Mouse (Mus musculus): ENCODE data around the gene St6galnac3. TPM values are rescaled to one million over a fixed set of nuclear protein-coding genes. Genes with fewer than 3 reads are reported as not detected.
"Not testable (repeated sequence)": the region's sequence is repeated elsewhere in the genome, so short reads cannot be mapped to it uniquely, and the experiment has no call there.

St6galnac3 gene
- 10 to 100 TPM; 23.7 to 38.8 (median 30.1) TPM for total RNA-seq (2022)

DNA sequence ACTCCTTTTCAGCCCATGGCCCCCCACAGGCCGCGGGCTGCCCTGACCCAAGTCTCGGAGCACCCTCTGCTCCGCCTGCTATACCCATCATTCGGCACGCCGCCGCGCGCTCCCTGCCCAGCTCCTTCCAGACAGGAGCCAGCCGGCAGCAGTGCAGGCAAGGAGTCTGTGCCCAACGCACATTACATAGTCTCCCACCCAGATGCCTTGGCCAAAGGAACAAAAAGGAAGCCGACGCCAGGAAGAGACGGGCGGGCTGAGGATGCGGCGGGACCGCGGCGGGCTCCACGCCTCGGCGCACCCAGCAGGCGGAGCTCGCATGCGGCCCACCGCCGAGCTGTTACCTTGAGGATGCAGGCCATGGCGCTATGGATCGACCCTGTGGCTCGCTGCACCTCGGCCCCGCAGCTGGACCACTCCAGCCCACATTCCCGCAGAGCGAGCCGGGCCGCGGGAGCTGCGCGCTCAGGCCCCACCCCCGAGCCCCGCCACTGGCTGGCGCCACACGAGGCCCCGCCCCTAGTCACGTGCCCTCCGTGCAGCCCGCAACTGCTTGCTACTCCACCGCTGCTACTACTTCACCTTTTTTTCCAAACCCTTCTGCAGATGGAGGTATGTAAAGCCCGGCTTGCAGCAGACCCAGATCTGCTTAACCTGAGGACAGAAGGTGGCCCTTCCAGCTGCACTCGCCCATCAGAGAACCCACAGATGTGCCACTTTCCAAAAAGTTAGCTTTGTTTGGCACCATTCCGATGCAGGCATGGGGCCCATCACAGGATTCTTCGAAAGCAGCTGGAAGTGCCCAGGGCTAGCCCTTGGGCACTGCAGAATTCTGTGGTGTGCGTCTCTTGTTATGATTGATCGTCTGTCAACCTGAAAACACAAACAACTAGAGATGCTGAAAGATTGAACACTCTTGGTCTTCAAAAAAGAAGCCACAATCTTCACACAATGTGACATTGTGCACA is at the start of gene St6galnac3:
St6galnac3 (minus strand) TSS at position 474 of the 968 bp plus-strand sequence.
- DNase-seq (ENCODE audit: low spot score in 2 of 2) = peak; percentile 65 to 77

DNA sequence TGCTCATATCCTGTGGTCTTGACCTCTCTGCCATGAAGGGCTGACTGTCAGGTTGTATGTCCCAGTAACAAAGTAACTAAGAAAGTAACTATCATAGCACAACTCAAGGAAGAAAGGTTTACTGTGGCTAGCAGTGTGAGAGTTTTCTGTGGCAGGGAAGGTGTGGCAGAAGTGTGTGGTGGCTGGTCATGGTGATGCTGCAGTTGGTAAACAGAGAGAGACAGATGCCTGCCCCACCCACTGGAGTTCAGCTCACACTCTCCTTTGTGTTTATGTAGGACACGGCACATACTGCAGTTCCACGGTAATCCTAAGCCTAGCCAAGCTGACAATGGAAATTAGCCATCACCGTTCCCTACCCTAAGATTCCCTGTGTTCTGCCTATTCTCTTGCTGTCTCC is 49.6 kb upstream of the St6galnac3 start:
- no peak for DNase-seq (ENCODE audit: low spot score in 2 of 2)

DNA sequence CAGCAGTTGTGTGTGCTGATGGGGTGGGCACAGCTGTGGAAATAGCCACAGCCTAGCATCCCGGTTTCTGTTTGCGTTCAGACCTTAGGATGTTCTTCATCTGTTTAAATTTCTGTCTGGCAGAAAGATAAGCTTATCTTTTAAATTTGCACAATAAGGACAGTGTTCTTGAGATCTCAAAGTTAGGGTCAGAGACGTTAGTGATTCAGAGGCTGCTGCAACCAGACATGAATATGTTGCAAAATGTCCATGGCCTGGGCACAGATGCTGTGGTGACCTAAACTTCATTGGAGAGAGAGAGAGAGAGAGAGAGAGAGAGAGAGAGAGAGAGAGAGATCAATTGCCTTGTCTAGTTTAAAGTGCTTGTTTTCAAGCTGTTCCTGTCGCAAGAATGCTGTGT is 46.5 kb upstream of the St6galnac3 start:
- no peak for DNase-seq (ENCODE audit: low spot score in 2 of 2)

DNA sequence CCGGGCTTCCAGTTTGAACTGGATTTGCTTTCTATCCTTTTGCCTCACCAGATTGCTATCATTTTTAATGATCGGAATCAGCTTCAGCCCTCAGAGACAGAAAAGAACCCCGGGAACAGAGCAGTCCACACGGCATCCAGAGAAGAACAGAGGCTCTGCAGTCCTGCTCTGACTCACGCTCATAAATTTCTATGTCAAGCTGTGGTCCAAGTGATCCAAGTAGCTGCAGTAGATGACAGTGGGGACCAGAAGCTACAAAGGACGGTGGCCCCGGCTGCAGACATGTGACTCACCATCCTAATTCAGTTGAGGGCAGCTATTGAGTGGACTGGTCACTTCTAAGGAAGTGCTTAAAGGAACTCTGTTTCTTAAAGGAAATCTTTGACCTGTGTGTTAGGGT is 45.6 kb upstream of the St6galnac3 start:
- DNase-seq (ENCODE audit: low spot score in 2 of 2) = no peak

DNA sequence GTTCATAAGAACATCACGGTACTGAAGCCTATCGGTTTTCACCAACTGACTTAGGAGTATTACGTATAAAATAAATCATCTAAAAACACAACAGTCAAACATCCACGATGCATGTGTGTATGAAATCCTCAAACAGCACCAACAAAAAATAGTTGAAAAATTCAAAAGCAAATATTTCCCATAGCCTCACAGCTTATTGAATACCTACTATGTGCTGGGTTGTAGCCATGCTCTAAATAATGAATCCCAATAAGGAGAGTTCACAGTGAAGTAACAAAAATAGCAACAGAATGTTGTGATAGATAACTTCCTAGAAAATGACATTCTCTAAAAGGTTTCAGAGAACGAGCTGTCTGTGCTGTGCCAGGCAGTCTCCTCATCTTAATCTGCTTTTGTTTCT is 44.2 kb upstream of the St6galnac3 start:
- DNase-seq (ENCODE audit: low spot score in 2 of 2) = no peak

DNA sequence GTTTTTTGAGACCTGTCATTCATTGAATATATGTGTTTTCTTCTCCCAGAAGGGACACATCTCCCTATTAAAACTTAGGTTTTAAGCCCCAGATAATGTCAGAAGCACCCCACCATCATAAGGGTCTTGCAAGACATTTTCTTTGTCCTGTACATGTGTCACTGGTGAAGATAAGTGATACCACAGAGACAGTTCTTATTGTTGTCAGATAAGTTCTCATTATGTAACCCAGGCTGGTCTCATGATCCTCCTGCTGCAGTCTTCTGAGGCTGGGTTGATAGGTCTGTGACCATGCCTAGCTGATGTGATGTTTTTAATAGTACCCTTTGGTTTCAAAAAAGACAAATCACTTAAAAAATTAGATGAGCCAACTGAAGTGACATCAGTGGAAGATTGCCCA is 40.2 kb upstream of the St6galnac3 start:
- no peak for DNase-seq (ENCODE audit: low spot score in 2 of 2)

DNA sequence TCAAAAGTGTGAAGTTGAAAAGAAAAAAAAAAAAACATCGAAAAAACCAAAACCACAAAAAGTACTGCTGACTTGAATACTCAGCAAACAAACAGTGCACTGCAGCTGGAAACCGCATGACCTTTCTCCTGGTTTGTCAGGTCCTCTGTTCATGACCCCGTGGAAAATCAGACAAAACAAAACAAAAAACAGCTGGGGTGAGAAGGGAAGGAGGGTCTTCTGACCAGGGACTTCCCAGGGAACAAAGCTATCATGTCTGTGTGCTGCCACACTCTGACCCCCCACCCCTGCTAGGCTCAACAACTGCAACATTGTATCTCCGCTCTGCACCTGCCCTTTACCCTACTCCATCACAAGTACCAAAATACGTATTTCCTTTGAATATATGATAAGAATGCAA is 39.8 kb upstream of the St6galnac3 start:
- no peak for DNase-seq (ENCODE audit: low spot score in 2 of 2)

DNA sequence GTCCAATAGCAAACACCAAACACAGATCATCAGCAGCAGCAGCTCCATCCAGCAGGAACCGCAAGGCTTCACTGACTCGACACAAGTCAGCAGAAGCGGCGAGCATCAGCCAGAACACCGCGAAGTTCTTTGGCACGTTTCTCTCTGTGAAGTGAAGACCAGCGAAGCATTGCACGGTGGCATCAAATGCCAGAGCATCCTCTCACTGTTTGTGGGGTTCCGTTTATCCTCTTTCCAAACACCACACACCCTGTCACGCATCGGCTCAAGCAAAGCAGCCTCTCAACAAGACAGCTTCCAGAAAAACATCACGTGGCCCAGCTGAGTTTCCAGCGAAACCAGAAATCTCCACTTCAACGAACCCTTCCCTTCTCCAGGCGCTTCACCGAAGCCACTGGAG is 36.2 kb upstream of the St6galnac3 start:
- no peak for DNase-seq (ENCODE audit: low spot score in 2 of 2)

DNA sequence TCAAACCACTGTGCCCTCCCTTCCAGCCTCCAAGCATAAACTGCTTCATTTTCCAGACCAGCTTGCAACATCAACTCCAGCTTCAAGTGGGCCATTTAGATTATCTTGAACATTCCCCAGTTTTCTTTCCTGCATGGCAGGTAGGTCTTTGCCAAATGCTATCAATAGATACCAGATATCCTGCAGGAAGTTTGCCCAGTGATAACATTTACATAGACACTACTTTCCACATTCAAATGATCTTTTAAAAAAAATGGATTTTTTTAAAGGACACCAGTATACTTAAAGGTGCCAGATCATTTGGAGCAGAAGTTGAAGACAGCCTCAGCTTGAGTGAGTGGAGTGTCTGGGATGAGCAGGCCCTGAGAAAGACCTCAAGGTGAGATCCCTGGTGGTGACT is 34.3 kb upstream of the St6galnac3 start:
- DNase-seq (ENCODE audit: low spot score in 2 of 2) = no peak

DNA sequence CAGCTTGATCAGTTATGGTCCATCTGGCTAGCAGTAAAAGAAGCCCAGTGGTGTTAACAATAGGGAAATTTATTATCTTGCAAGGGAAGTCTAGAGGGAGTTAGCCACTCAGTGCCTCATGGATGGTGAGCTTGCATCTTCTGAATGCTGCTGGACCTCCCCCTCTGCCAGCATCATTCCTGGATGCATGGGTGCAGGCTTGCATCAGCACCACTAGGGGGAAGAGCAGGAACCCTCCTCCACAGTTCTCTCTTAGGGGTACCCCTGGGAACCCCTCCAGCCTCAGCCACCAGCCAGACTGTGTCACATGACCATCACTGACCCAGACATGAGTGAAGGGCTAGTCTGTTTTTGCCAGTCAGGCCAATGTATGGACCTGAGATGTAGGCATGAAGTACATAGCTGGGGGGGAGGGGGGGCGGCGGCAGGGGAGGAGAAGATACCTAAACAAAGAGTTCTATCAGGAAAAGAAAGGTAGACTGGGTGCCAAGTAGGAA is 31.6 kb upstream of the St6galnac3 start:
- DNase-seq (ENCODE audit: low spot score in 2 of 2) = no peak

DNA sequence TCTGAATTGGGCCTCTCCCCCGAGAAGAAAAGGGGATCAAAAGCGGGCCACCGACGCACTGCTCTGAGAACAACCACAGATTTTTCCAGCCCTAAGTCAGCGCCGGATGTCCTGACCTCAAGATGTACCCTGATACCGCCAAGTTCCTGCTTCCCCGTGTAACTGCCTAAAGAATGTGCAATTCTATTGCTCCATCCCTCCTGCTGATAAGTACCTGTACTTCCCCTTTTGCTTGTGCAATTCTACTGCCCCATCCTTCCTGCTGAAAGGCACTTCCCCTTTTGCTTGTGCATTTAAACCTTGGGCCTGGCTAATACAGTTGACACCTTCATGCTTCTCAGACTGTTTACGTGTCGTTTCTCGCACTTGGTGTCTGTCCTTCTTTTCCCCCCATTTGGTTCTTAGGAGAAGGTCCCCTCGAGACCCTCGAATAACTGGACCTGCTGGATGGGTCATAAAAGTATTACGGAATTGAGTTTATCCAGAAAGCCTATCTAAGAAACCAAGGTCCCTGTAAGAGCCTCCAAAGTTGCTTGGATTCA is 30.9 kb upstream of the St6galnac3 start:
- not testable (repeated sequence) for DNase-seq (ENCODE audit: low spot score in 2 of 2)

DNA sequence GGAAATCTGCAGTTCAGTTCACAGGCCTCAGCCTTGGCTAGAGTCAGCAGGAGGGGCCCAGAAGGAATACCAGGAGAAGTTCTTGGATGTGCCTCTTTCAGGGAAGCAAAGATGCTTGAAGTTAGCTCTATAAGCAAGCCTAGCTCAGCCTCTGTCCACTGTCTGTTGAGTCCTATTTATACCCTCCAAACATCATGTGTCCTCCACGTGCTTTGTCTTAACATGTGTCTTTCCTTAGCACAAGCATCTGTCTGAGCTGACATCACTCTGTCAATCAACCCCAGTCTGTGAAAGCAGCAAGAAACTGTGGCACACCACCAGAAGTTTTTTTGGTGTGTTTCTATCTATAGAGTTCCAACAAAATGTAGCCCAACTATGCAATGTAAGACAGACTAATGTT is 26.5 kb upstream of the St6galnac3 start:
- no peak for DNase-seq (ENCODE audit: low spot score in 2 of 2)

DNA sequence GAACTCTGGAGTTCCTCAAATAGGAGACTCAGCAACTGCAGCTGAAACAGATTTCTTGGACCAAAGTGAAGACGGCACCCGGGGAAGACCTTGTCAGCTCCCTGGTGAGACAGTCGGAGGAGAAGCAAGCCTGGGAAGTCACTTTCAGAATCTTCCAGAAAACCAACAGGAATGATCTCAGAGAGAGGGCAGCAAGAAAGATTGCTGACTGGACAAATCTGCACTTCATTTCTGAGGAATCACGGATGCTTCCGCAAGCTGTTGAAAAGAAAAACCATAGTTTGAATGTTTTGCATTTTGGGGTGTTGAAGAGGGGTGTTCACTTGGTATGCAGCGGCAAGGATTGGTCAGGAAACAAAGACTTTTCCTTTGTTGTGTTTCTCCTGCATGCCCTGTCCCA is 24.4 kb upstream of the St6galnac3 start:
- no peak for DNase-seq (ENCODE audit: low spot score in 2 of 2)

DNA sequence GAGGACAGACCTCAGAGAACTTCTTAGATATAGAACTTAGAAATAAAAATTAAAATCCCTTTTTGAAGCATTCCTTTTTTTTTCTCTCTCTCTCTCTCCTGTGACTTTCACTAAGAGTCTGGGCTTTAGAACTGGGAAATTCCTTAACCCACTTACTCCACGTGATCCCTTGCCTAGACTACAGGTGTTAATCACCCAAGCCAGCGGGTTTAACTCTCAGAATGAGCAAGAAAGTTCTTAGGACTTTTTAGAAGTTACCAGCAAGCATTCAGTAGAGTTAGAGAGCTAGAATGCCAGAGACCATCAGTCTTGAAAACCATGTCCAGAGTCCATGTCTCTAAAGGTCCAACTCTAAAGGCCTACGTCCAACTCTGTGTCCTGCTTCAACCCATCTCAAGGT is 23.3 kb upstream of the St6galnac3 start:
- DNase-seq (ENCODE audit: low spot score in 2 of 2) = no peak

DNA sequence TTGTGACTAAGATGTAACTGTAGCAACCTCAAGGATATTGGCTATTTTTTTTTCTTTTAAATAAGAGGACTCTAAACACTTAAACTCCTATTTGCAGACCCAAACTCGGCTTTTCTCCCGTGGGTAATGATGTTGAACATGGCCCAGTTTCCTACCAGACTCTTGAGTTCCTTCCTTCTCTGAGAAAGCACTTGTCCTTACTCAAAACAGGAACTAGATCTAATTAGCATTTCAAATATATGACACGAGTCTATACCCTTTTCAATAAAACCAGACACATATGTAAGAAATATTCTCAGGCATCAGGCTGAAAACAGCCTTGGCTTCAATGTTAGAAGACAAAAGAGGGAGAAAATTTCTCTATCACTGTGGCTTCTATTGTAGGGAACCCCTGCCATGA is 20.1 kb upstream of the St6galnac3 start:
- no peak for DNase-seq (ENCODE audit: low spot score in 2 of 2)

DNA sequence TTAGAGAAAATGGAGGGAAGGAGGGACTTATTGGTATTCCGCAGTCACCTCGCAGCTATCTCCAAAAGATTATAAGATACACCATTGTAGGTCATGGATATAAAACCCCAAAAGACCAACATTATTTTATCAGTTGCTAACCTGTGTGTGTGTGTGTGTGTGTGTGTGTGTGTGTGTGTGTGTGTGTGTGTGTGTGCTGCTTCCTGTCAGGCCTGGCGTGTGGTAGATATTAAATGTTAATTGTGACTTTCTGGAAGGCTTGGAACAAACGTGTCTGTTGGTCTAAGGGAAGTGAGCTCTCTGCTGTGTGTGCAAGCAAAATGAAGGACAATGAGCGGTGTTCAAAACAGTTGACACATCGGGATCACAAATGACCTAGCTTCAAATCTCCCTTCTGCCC is 19.5 kb upstream of the St6galnac3 start:
- DNase-seq (ENCODE audit: low spot score in 2 of 2) = no peak

DNA sequence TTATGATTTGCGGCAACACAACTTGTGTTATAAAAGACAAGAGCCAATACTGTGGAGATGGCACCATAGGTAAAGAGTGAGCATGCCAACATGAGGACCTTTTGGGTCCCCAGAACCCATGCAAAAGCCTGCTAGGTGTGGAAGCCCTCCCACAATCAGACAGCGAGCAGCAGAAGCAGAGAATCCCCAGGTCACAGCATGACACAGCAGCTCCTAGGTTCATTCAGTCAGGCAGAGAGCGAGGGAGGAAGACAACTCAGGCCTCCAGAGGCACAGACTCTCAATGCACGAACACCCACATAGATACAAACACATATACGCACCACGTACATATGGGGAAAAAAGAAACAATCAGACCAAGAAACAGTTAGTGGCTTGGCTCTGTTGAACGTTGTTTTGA is 16.8 kb upstream of the St6galnac3 start:
- no peak for DNase-seq (ENCODE audit: low spot score in 2 of 2)

DNA sequence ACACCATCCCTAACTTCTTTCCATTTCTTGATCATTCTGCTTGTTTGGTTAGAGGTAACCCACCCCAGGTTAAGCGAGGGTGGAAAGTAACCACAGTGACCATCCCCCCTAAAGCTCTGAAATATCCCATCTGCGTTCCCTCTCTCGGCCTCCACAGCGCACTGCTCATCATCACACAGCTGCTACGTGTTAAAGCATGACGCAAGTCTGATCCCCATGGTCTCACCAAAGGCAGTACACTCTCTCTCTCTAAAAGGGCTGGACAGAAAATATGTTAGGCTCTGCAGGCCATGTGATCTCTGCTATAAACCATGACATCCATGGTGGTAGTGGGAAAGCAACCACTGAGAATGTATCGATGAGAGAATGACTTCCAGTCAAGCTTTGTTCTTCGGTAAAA is 14.4 kb upstream of the St6galnac3 start:
- no peak for DNase-seq (ENCODE audit: low spot score in 2 of 2)

DNA sequence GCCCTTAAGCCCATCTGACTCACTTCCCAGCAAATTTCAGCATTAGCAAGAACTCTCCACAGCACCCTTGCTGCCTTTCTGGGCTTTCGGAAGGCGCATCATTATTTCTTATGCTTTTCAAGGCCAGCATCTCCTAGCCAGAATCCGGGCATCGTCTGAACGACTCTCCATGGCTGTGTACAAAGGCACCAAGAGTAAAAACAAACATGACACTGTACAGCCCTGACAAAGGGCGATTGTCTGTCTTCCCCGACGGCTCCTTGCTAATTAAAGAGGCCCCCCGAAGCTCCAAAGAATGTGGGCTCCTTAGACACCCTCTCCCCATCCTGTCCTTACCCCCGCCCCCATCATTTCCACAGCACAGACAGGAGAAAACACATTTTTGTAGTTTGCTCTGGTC is 13.4 kb upstream of the St6galnac3 start:
- no peak for DNase-seq (ENCODE audit: low spot score in 2 of 2)

DNA sequence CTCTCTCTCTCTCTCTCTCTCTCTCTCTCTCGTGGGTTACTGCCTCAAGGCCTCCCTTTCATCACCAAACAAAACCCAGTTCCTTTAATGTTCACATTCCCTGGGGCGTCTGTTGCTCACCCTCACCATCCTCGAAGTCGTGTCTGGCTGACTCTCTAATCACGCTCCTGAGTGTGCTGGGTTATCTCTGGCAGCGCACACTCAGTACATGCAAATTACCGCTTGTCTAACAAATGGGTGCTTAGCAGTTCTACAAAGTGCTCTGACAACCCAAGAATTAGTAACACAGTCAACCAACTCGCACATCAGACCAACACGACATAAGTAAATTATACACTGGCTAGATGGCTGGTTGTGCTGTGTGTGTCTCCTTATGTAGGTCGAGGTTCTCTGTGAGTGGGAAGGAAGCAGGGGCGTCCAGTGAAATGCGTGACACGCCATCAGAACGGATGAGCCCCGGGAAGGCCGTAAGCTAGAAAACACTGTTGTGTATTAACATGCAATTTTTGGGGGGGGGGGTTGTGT is 11.8 kb upstream of the St6galnac3 start:
- no peak for DNase-seq (ENCODE audit: low spot score in 2 of 2)

DNA sequence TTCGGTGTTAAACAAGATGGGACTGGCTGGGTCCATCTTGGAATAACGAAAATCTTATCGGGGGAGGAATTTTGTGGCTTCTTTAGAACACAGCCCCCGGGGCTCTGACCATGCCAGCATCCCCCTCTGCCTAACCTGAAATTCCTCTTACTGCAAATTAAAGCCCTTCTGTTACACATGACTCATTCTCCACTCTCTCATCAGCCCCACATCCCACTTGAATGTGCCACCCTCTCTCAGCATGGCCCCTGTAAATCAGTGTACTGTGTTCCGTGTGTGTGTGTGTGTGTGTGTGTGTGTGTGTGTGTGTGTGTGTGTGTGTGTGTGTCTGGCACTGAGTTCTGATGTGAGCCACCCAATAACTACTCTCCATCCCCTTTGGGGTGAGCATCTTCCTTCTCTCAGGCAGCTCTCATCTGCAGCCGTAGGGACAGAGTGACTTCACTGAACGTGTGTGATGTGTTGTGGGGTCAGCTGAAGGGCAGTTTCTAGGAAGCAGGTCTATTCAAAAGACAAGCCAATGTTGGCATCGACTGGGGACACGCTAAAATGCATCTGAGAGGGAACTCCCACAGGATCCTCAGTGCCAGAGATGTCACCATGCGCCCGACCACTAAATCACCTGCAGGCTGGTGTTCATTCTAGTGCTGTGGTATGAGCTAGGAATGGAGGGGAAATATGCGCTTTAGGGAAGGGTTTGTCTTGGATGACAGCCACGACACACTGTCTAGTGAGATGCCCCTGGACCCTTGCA is 11.0 kb upstream of the St6galnac3 start:
- no peak for DNase-seq (ENCODE audit: low spot score in 2 of 2)

DNA sequence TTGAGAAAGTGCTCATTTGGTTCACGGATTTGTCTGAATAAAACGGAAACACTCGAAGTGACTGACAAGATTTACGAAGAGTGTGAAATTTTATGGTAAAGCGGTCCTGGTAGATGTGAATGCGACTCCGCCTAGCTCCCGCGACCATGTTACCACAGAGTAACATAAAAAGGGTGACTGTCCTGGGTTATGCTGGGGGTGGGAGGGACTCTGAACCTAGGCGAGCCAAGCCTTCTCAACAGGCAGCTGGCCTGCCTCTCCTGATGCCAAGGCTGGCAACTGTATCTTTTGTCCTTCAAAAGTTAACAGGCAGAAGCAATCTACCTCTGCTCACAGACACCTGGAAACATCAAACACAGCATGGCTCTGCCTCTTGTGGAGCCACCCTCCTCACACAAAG is 9.8 kb upstream of the St6galnac3 start:
- no peak for DNase-seq (ENCODE audit: low spot score in 2 of 2)

All from layer of hippocampus, adult 8-10 months (tissue).